Mouse (Mus musculus) stomach, embryonic 16.5 days (tissue): Measurements from ENCODE around the gene Chrna1. TPM values are rescaled to one million over a fixed set of nuclear protein-coding genes. Genes with fewer than 3 reads are reported as not detected.

Experiments
- ATAC-seq: fragments of 200-750 bp; cut with Nextera tagmentation; 2 replicates; pipeline ENCODE4 v1.8.0; 2017; ENCODE audit warnings: moderate number of reproducible peaks, moderate TSS enrichment; ENCODE audit not compliant: insufficient read depth, low FRiP score
- H3K27ac ChIP-seq: fragments of 300-500 bp; sonication (generic); 2 replicates; pipeline ENCODE4 v1.5.1; 2014; ENCODE audit warnings: low read length
- H3K27me3 ChIP-seq: fragments of 300-500 bp; sonication (generic); 2 replicates; pipeline ENCODE4 v1.6.1; 2014; ENCODE audit warnings: low read length, control low read depth, mixed read lengths; ENCODE audit not compliant: control insufficient read depth, insufficient read depth
- H3K36me3 ChIP-seq: fragments of 300-500 bp; sonication (generic); 2 replicates; pipeline ENCODE4 v1.6.1; 2014; ENCODE audit warnings: low read length; ENCODE audit not compliant: control insufficient read depth, insufficient read depth
- H3K4me1 ChIP-seq: fragments of 300-500 bp; sonication (generic); 2 replicates; pipeline ENCODE4 v1.6.1; 2014; ENCODE audit warnings: low read length, control low read depth, mixed read lengths; ENCODE audit not compliant: control insufficient read depth, insufficient read depth
- H3K4me2 ChIP-seq: fragments of 300-500 bp; sonication (generic); 2 replicates; pipeline ENCODE4 v1.6.1; 2014; ENCODE audit warnings: low read depth, low read length, mixed read lengths
- H3K4me3 ChIP-seq: fragments of 300-500 bp; sonication (generic); replicated peaks from 2 replicates; pipeline ENCODE4 v1.5.1; 2014; ENCODE audit warnings: mild to moderate bottlenecking, low read length
- H3K9ac ChIP-seq: fragments of 300-500 bp; sonication (generic); 2 replicates; pipeline ENCODE4 v1.6.1; 2014; ENCODE audit warnings: low read length
- H3K9me3 ChIP-seq: fragments of 300-500 bp; sonication (generic); replicated peaks from 2 replicates; pipeline ENCODE4 v1.6.1; 2016; ENCODE audit warnings: low read length, control low read depth; ENCODE audit not compliant: control insufficient read depth
- WGBS: fragments of 180-500 bp; shearing (Covaris S2); extraction: QIAGEN DNeasy Blood & Tissue Kit; methylation state at CpG from one replicate; pipeline ENCODE4 v1.1.7; 2014; 5-methylcytosine and 5-hydroxymethylcytosine counted together
- polyA plus RNA-seq: library from polyadenylated mRNA; unstranded; fragments of >200 nt; fragmentation: Nextera tagmentation; extraction: Ambion mirVana; gene quantifications from 2 replicates; pipeline ENCODE4 v1.2.1, GENCODE M21; 2015

The Chrna1 gene
- polyA plus RNA-seq, 1 experiment from 2014 or later: 1.7 TPM

DNA sequence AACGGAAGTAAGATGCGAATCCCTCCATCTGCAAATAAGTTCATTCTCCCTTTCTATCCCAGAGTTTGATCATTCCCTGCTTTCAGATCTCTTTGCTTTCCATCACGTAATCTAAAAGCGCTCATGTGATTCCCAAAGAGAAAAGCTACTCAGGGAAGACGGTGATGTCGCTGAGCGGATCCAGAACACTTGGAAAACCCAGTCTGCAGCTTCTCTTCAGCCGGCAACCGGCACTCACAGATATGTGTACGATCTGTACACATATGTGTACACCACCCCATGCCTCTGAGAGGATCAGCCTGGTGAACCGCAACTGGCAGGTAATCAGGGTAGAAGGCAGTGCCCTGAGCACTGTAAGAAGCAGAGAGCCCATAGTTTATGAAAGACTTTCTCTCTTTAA lies 52.2 kb downstream of the Chrna1 start:
- no peaks in the 10 kb centered on the region for H3K27me3 ChIP-seq
- no peak for ATAC-seq
- H3K4me3 ChIP-seq: peak overlapping the region; percentile 82
- no peaks in the 10 kb centered on the region for H3K36me3 ChIP-seq
- H3K4me2 ChIP-seq: peak overlapping the region; percentile 84
- H3K27ac ChIP-seq: no peak overlapping the region
- 66% methylated on average over 11 of the region's 11 CpGs for WGBS
- no peaks in the 10 kb centered on the region for H3K9me3 ChIP-seq
- H3K4me1 ChIP-seq: 0 out of 2 replicates have a peak, but pooled peaks cover 5% of the 10 kb centered on the region
- no peak overlapping the region for H3K9ac ChIP-seq

- H3K4me2 ChIP-seq: peak overlapping the region; percentile 4; the same call in 1 of the 2 replicates
- no peaks in the 10 kb centered on the region for H3K9me3 ChIP-seq
- no peak overlapping the region for H3K9ac ChIP-seq
- WGBS: 61% methylated on average over 9 of the region's 9 CpGs
- H3K4me3 ChIP-seq: no peak overlapping the region
- 0 out of 2 replicates have a peak overlapping the region, but pooled peaks have one; percentile 15 for H3K27ac ChIP-seq
- no peaks in the 10 kb centered on the region for H3K36me3 ChIP-seq
- ATAC-seq: no peak
- H3K27me3 ChIP-seq: no peaks in the 10 kb centered on the region
- peaks cover 11% of the 10 kb centered on the region; the same call in 1 of the 2 replicates for H3K4me1 ChIP-seq
Measured at GRCm38 (mm10) chr2:73526691-73527090, 53.4 kb downstream of the Chrna1 start.

- Histone ChIP-seq H3K4me3 (no peak overlapping the region), H3K4me2 (no peak overlapping the region), H3K27ac (peak overlapping the region; percentile 66), H3K9me3 (no peaks in the 10 kb centered on the region), H3K36me3 (no peaks in the 10 kb centered on the region), H3K9ac (peak overlapping the region; percentile 44; the same call in 1 of the 2 replicates), H3K27me3 (no peaks in the 10 kb centered on the region), H3K4me1 (peaks cover 12% of the 10 kb centered on the region; the same call in 1 of the 2 replicates)
- WGBS: 57% methylated on average over 8 of the region's 8 CpGs
- no peak for ATAC-seq
Measured at GRCm38 (mm10) chr2:73522891-73523290, 57.2 kb downstream of the Chrna1 start.

- ATAC-seq: no peak
- no peaks in the 10 kb centered on the region for H3K36me3 ChIP-seq
- H3K4me2 ChIP-seq: no peak overlapping the region
- H3K4me1 ChIP-seq: peaks cover 12% of the 10 kb centered on the region; the same call in 1 of the 2 replicates
- 66% methylated on average over 6 of the region's 6 CpGs for WGBS
- no peak overlapping the region for H3K4me3 ChIP-seq
- no peaks in the 10 kb centered on the region for H3K9me3 ChIP-seq
- no peak overlapping the region for H3K27ac ChIP-seq
- H3K9ac ChIP-seq: no peak overlapping the region
- no peaks in the 10 kb centered on the region for H3K27me3 ChIP-seq
Measured at GRCm38 (mm10) chr2:73522336-73522735, 57.8 kb downstream of the Chrna1 start.

DNA sequence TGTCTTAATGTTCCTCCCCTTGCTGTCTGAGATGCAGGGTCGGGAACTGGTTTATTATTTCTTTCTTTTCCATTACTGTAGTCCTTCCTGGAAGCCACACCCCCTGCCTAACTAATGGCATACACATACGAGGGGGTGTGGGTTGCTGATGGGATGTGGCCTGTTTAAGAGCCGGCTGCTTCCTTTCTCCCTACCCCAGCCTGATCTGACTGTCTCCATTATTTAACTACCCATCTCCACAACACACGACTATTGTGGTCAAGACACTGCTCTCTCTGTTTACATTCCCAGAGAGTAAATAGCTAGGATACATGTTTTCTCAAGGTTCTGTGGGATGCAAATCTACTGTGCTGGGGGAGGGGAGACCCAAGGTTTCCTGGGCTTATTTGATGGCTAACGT lies 58.4 kb downstream of the Chrna1 start:
- H3K27ac ChIP-seq: no peak overlapping the region
- no peak overlapping the region for H3K9ac ChIP-seq
- no peaks in the 10 kb centered on the region for H3K9me3 ChIP-seq
- H3K27me3 ChIP-seq: no peaks in the 10 kb centered on the region
- H3K4me1 ChIP-seq: peaks cover 8% of the 10 kb centered on the region; the same call in 1 of the 2 replicates
- ATAC-seq: peak; percentile 60; the same call in 1 of the 2 replicates
- no peaks in the 10 kb centered on the region for H3K36me3 ChIP-seq
- H3K4me2 ChIP-seq: no peak overlapping the region
- H3K4me3 ChIP-seq: no peak overlapping the region
- 16% methylated on average over 5 of the region's 5 CpGs for WGBS

- ATAC-seq: no peak
- 66% methylated on average over 5 of the region's 5 CpGs for WGBS
- Histone ChIP-seq H3K27me3 (no peaks in the 10 kb centered on the region), H3K4me3 (no peak overlapping the region), H3K9me3 (no peaks in the 10 kb centered on the region), H3K9ac (no peak overlapping the region), H3K4me1 (peaks cover 8% of the 10 kb centered on the region; the same call in 1 of the 2 replicates), H3K36me3 (no peaks in the 10 kb centered on the region), H3K27ac (no peak overlapping the region), H3K4me2 (no peak overlapping the region)
Measured at GRCm38 (mm10) chr2:73518966-73519365, 61.2 kb downstream of the Chrna1 start.

- Histone ChIP-seq H3K36me3 (no peaks in the 10 kb centered on the region), H3K9ac (no peak overlapping the region), H3K27me3 (no peaks in the 10 kb centered on the region), H3K4me2 (no peak overlapping the region), H3K4me1 (peaks cover 8% of the 10 kb centered on the region; the same call in 1 of the 2 replicates), H3K4me3 (no peak overlapping the region), H3K27ac (no peak overlapping the region), H3K9me3 (no peaks in the 10 kb centered on the region)
- WGBS: 93% methylated on average over 2 of the region's 2 CpGs
- ATAC-seq: no peak
Measured at GRCm38 (mm10) chr2:73518311-73518710, 61.8 kb downstream of the Chrna1 start.

- no peaks in the 10 kb centered on the region for H3K36me3 ChIP-seq
Measured at GRCm38 (mm10) chr2:73514178-73514577, 66.0 kb downstream of the Chrna1 start.

More at GRCm38 (mm10) chr2:73514178-73514577, 66.0 kb downstream of the Chrna1 start:
- no peaks in the 10 kb centered on the region for H3K27me3 ChIP-seq
- no peak overlapping the region for H3K9ac ChIP-seq
- no peak overlapping the region for H3K4me2 ChIP-seq
- no peak overlapping the region for H3K27ac ChIP-seq
- H3K4me1 ChIP-seq: no peaks in the 10 kb centered on the region
- no peaks in the 10 kb centered on the region for H3K9me3 ChIP-seq
- no peak for ATAC-seq
- no peak overlapping the region for H3K4me3 ChIP-seq
- WGBS: 89% methylated on average over 6 of the region's 6 CpGs
